Mouse (Mus musculus): ENCODE results near the gene Hes2. TPM values are rescaled to one million over a fixed set of nuclear protein-coding genes. Genes with fewer than 3 reads are reported as not detected.
A peak's percentile ranks its signal among the peaks of the same experiment; 100 is the strongest.

Hes2 gene
- total RNA-seq, 2 experiments from 2014 or later: not detected

GRCm38 (mm10) chr4:152157779-152158584 lies 685 bp upstream of the Hes2 start:
- 0 out of 2 replicates have a peak, but pooled peaks have one; percentile 25 for ATAC-seq (ENCODE audit: poor library complexity, severe bottlenecking)

GRCm38 (mm10) chr4:152159285-152159678 lies 615 bp downstream of the Hes2 start:
- peak; percentile 14; the same call in 1 of the 2 replicates for ATAC-seq (ENCODE audit: poor library complexity, severe bottlenecking)

DNA sequence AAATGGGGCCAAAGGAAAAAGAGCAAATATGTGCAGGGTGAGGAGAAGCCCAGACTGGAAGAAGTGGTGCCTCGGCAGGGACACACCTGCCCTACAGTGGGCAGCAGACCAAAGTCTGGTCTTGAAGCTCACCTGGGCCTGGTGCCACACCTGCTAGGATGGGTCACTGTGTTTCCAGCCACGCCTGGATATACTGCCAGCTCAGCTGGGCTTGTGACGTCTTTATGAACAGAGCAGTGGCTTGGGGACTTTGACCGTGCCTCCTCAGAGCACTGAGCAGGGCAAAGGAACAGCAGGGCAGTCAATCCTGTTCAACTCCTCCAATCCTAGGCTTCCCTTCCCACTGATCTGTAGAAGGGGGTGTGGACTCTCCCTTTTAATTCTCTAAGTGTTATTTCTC lies 2.1 kb downstream of the Hes2 start:
- no peak for ATAC-seq (ENCODE audit: poor library complexity, severe bottlenecking)

- no peak for ATAC-seq (ENCODE audit: poor library complexity, severe bottlenecking)
Measured at GRCm38 (mm10) chr4:152161601-152162000, 2.9 kb downstream of the Hes2 start.

GRCm38 (mm10) chr4:152162748-152163147 lies 4.1 kb downstream of the Hes2 start:
- no peak for ATAC-seq (ENCODE audit: poor library complexity, severe bottlenecking)

GRCm38 (mm10) chr4:152165036-152165931 lies 6.6 kb downstream of the Hes2 start:
- peak; percentile 84 for ATAC-seq (ENCODE audit: poor library complexity, severe bottlenecking)

GRCm38 (mm10) chr4:152168052-152168451 lies 9.4 kb downstream of the Hes2 start:
- ATAC-seq (ENCODE audit: poor library complexity, severe bottlenecking): no peak

DNA sequence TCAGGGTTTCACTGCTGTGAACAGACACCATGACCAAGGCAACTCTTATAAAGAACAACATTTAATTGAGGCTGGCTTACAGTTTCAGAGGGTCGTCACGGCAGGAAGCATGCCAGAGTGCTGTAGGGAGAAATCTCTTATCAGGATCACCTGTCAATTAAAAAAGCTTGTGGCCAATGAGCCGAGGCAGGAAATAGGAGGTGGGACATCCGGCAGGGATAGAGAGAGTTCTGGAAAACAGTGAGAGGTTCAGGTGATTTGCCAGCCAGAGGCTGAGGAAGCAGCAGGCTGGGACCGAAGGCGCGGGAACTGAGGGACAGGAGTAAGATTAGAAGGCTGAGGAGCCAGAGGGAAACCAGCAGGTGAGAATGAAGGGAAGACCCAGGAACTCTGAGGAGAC lies 10.4 kb downstream of the Hes2 start:
- no peak for ATAC-seq (ENCODE audit: poor library complexity, severe bottlenecking)

- ATAC-seq (ENCODE audit: poor library complexity, severe bottlenecking): no peak
Measured at GRCm38 (mm10) chr4:152170286-152170685, 11.6 kb downstream of the Hes2 start.

GRCm38 (mm10) chr4:152171543-152171942 lies 12.9 kb downstream of the Hes2 start:
- 0 out of 2 replicates have a peak, but pooled peaks have one; percentile 26 for ATAC-seq (ENCODE audit: poor library complexity, severe bottlenecking)

GRCm38 (mm10) chr4:152173041-152173440 lies 14.4 kb downstream of the Hes2 start:
- ATAC-seq (ENCODE audit: poor library complexity, severe bottlenecking): peak; percentile 54

DNA sequence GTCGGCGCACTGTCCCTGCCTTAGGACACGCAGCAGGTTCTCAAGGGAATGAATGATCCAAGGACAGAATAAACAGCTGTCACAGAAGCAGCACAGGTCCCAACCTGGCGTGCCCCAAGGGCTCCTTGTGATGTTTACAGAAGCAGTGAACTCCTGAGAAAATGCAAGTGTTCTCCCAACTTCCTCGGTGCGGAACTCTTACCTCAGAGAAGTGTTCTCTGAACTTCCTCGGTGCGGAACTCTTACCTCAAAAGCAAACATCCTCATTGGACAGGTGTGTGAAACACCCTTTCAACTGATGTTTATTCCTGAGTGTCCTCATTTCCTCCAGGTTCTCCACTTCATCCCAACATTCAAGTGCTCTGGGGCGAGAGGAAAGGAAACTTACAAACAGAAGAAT lies 15.3 kb downstream of the Hes2 start:
- ATAC-seq (ENCODE audit: poor library complexity, severe bottlenecking): no peak

- ATAC-seq (ENCODE audit: poor library complexity, severe bottlenecking): peak; percentile 34
Measured at GRCm38 (mm10) chr4:152176638-152177037, 18.0 kb downstream of the Hes2 start.

DNA sequence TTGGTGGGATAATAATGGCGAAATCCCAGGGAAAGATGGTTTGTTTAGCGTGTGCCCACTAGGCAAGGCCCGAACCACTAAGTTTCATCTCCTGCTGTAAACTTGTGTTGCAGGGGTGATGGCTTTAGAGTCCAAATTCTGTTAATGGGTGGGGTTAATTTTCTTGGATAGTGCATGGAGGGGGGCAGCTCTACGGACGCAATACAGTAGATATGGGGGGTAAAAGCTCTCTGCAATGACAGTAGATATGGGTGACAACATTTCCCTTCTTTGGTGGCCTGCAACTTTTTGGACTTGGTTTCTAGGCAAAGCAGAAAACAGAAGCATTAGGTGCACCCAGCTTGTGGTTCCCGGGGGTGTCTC lies 18.5 kb downstream of the Hes2 start:
- no peak for ATAC-seq (ENCODE audit: poor library complexity, severe bottlenecking)

GRCm38 (mm10) chr4:152177537-152178343 lies 19.1 kb downstream of the Hes2 start, which contains the start of gene Acot7:
Gene Acot7, plus strand, starts transcription at chr4:152178134.
- peak; percentile 83 for ATAC-seq (ENCODE audit: poor library complexity, severe bottlenecking)

- no peak for ATAC-seq (ENCODE audit: poor library complexity, severe bottlenecking)
Measured at GRCm38 (mm10) chr4:152178344-152178864, 19.7 kb downstream of the Hes2 start.

- ATAC-seq (ENCODE audit: poor library complexity, severe bottlenecking): 0 out of 2 replicates have a peak, but pooled peaks have one; percentile 4
Measured at GRCm38 (mm10) chr4:152178916-152179705, 20.4 kb downstream of the Hes2 start.

- no peak for ATAC-seq (ENCODE audit: poor library complexity, severe bottlenecking)
Measured at GRCm38 (mm10) chr4:152179946-152180660, 21.4 kb downstream of the Hes2 start.

GRCm38 (mm10) chr4:152182205-152182604 lies 23.5 kb downstream of the Hes2 start:
- no peak for ATAC-seq (ENCODE audit: poor library complexity, severe bottlenecking)

All from megakaryocyte, adult 5-6 weeks (primary cell).